Mouse (Mus musculus) heart, adult 2 months (tissue): ENCODE measurements around the gene Sapcd1. TPM values are rescaled to one million over a fixed set of nuclear protein-coding genes. Genes with fewer than 3 reads are reported as not detected.

Experiments
- DNase-seq, 2 experiments: peaks; one replicate each; pipeline ENCODE4 v3.0.0; 2021
- H3K27ac ChIP-seq: fragments of 200-600 bp; 2 replicates; pipeline ENCODE4 v1.8.1; 2022
- H3K27me3 ChIP-seq: fragments of 200-500 bp; 2 replicates; pipeline ENCODE4 v1.6.1; 2012; ENCODE audit warnings: mild to moderate bottlenecking, low read length, inconsistent platforms, mixed read lengths; ENCODE audit not compliant: control insufficient read depth, insufficient read depth
- H3K36me3 ChIP-seq: fragments of 200-500 bp; 2 replicates; pipeline ENCODE4 v1.6.1; 2012; ENCODE audit warnings: low read length, inconsistent platforms; ENCODE audit not compliant: control insufficient read depth, insufficient read depth
- H3K4me1 ChIP-seq: fragments of 200-500 bp; 2 replicates; pipeline ENCODE4 v1.6.1; 2011; ENCODE audit warnings: low read length; ENCODE audit not compliant: control insufficient read depth, insufficient read depth
- H3K4me3 ChIP-seq: fragments of 200-600 bp; 2 replicates; pipeline ENCODE4 v1.8.1; 2022
- H3K79me2 ChIP-seq: fragments of 200-500 bp; replicated peaks from 2 replicates; pipeline ENCODE4 v1.6.1; 2012; ENCODE audit warnings: mild to moderate bottlenecking, inconsistent platforms, low read length, moderate library complexity, mixed read lengths; ENCODE audit not compliant: control insufficient read depth, insufficient read depth
- H3K9ac ChIP-seq: fragments of 200-500 bp; 2 replicates; pipeline ENCODE4 v1.6.1; 2012; ENCODE audit warnings: low read depth, mild to moderate bottlenecking, control low read depth, inconsistent platforms, low read length, mixed read lengths
- CTCF ChIP-seq: fragments of 200-600 bp; IDR thresholded peaks from 2 replicates; pipeline ENCODE4 v1.8.1; 2022; ENCODE audit warnings: antibody characterized with exemption, mild to moderate bottlenecking, moderate library complexity
- EP300 ChIP-seq: fragments of 200-500 bp; IDR thresholded peaks from 2 replicates; pipeline ENCODE4 v1.6.1; 2011; ENCODE audit warnings: low read depth, low read length, control low read depth; ENCODE audit not compliant: insufficient read depth
- POLR2A ChIP-seq: fragments of 200-500 bp; IDR thresholded peaks from 2 replicates; pipeline ENCODE4 v1.6.1; 2011; ENCODE audit warnings: mild to moderate bottlenecking, low read depth, low read length, control low read depth; ENCODE audit not compliant: insufficient read depth
- WGBS: fragments of 180-500 bp; shearing (Covaris S2); methylation state at CpG from one replicate; pipeline ENCODE4 v1.1.7; 2018; 5-methylcytosine and 5-hydroxymethylcytosine counted together
- intact Hi-C: fragments of 180-260 bp; cut with DNase I; formaldehyde crosslinking; loops from one replicate; pipeline ENCODE4 v1.15.1; 2025
- long read RNA-seq: library from polyadenylated mRNA; stranded (forward); transcript quantifications from one replicate; pipeline ENCODE4 v2.0.0, GENCODE M21; 2021
- polyA plus RNA-seq: library from polyadenylated mRNA; depleted of rRNA; stranded (reverse); fragments of >200 nt; gene quantifications from 2 replicates; pipeline ENCODE4 v1.2.3, GENCODE M21; 2012; rRNA removed
- total RNA-seq, 2 experiments: library from RNA; stranded (reverse); gene quantifications; 2 replicates each; pipeline ENCODE4 v1.2.3; 2021

The Sapcd1 gene
- total RNA-seq: not detected
- 0.20 and 0.67 TPM in 2 replicates for polyA plus RNA-seq
- long read RNA-seq: 0 reads

DNA sequence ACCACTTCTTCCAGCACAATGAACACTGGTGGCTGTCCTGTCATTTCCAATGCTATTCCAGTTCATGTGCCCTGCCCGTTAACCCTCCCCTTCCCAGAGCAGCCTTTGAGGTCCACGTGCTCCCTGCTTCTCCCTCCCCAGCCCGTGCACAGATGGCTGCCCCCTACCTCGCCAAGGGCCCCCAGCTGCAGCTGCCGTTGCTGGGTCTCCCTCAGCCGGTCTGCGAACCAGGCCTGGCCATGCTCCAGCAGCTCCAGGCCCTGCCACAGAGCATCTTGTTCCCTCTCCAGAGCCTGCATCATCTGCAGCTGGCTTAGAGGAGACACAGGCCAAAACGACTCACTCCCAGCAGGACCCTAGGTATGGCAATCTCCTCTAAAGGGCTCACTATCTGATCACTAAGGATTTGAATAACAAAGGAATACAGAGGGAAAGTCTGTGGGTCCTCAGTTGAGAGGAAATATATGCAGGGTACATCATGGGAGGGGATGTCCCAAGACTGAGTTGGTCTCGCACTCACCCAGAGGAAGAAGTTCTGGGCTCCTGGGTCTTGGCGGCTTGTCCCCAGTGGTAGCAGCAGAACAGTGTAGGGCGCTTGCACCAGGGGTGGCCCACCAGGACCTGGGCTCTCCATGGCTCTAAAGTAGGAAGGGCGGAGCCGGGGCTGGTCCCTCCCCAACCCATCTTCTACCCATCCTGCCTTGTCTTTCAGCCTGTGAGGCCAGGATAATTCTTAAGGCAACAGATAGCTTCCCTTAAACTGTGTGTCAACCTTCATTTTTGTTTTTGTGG is at the start of gene Sapcd1:
Gene Sapcd1, minus strand, starts transcription at position 740 of the 792 bp plus-strand sequence.
- H3K9ac ChIP-seq: no peak within 1 kb of the TSS
- no peaks in the 10 kb centered on the region for H3K36me3 ChIP-seq
- intact Hi-C loops: no loop called here
- no peak for TF ChIP-seq EP300
- TF ChIP-seq POLR2A: no peak
- TF ChIP-seq CTCF: no peak
- DNase-seq: no peak
- H3K79me2 ChIP-seq: no peaks in the 10 kb centered on the region
- 54% methylated on average over 13 of the region's 13 CpGs for WGBS
- peaks cover 5% of the 10 kb centered on the region for H3K4me1 ChIP-seq
- no peak within 1 kb of the TSS for H3K27ac ChIP-seq
- H3K27me3 ChIP-seq: no peaks in the 10 kb centered on the region
- H3K4me3 ChIP-seq: no peak within 1 kb of the TSS

- Histone ChIP-seq H3K79me2 (no peaks in the 10 kb centered on the region), H3K4me3 (peak overlapping the region; percentile 57), H3K27ac (peak overlapping the region; percentile 68), H3K27me3 (no peaks in the 10 kb centered on the region), H3K36me3 (no peaks in the 10 kb centered on the region), H3K9ac (peak overlapping the region; percentile 73), H3K4me1 (peaks cover 8% of the 10 kb centered on the region)
- intact Hi-C loops: no loop called here
- WGBS: 34% methylated on average over 2 of the region's 2 CpGs
- DNase-seq: no peak
- TF ChIP-seq POLR2A: no peak
- TF ChIP-seq EP300: no peak
- no peak for TF ChIP-seq CTCF
Measured at GRCm38 (mm10) chr17:35077285-35077684, 49.5 kb upstream of the Sapcd1 start.

DNA sequence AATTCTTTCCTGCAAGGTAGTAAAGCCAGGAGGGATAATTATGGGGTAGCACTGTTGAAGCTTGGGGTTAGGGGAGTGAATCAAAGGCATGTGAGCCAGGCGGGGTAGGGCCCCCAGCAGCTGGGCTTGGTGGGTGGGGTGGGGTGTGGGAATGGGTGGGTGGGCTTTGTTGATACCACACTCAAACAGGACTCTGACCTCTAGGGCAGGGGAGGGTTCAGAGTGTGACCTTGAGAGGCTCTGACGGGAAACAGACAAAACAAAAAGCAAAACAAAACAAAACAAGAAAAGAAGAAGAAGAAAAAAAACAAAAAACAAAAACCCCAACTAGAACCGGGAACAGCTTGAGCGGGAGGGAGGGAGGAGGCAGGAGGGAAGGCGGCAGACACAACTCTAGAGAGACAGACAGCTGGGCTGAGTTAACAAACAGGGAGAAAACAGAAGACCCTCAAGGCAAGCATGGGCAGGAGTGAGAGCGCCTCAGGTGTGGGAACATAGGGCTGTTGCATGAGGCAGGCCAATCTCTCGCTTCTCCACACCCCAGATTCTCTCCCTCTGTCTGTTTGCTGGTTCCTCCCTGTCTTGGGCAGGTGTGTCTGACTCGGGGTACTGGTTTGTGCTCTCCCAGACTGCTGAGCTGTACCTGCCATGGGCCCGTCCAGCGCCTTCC is 48.8 kb upstream of the Sapcd1 start, which contains the start of gene Ly6g6e:
Gene Ly6g6e, plus strand, starts transcription at position 396 of the 670 bp plus-strand sequence.
- WGBS: 51% methylated on average over 10 of the region's 10 CpGs
- intact Hi-C loops: no loop called here
- peak within 1 kb of the TSS; percentile 73 for H3K9ac ChIP-seq
- TF ChIP-seq POLR2A (no peak), EP300 (no peak), CTCF (no peak)
- no peaks in the 10 kb centered on the region for H3K79me2 ChIP-seq
- no peak for DNase-seq
- H3K4me3 ChIP-seq: peak within 1 kb of the TSS; percentile 57
- H3K27me3 ChIP-seq: no peaks in the 10 kb centered on the region
- no peaks in the 10 kb centered on the region for H3K36me3 ChIP-seq
- peaks cover 8% of the 10 kb centered on the region for H3K4me1 ChIP-seq
- H3K27ac ChIP-seq: peak within 1 kb of the TSS; percentile 68

- Histone ChIP-seq H3K4me3 (no peak overlapping the region), H3K9ac (no peak overlapping the region), H3K36me3 (no peaks in the 10 kb centered on the region), H3K27me3 (no peaks in the 10 kb centered on the region), H3K27ac (no peak overlapping the region), H3K79me2 (no peaks in the 10 kb centered on the region), H3K4me1 (peaks cover 5% of the 10 kb centered on the region)
- WGBS: 64% methylated on average over 17 of the region's 17 CpGs
- TF ChIP-seq CTCF (no peak), POLR2A (no peak), EP300 (no peak)
- no peak for DNase-seq
- intact Hi-C loops: no loop called here
Measured at GRCm38 (mm10) chr17:35074097-35074496, 46.3 kb upstream of the Sapcd1 start.

DNA sequence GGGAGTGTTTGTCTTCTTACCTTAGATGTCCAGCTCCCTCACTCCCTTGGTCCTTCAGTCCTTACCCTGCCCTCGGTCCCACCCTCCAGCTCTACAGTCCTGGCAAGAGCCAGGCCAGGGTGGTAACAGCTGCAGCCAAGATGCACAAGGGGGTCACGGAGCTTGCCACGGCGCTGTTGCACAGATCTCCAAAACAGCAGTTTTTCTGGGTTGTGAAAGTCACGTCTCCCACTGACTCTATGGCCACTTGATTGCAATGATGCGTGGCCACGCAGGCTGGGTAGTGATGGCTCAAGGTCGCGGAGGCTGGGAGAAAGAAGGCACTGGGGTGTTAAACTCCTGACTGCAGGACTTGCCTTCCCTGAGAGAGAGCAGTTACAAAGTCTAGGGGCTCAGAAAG is 43.6 kb upstream of the Sapcd1 start:
- Histone ChIP-seq H3K4me3 (no peak overlapping the region), H3K9ac (no peak overlapping the region), H3K27ac (no peak overlapping the region), H3K4me1 (no peaks in the 10 kb centered on the region), H3K36me3 (no peaks in the 10 kb centered on the region), H3K79me2 (no peaks in the 10 kb centered on the region), H3K27me3 (no peaks in the 10 kb centered on the region; the same call in 1 of the 2 replicates)
- intact Hi-C loops: no loop called here
- TF ChIP-seq EP300 (no peak), CTCF (no peak), POLR2A (no peak)
- no peak for DNase-seq
- 82% methylated on average over 9 of the region's 9 CpGs for WGBS
